Mouse (Mus musculus) fibroblast of lung, adult 2 months (primary cell): ENCODE data around the gene Atp6v1e2.

ENCODE experiments used
- DNase-seq: peaks from one replicate; pipeline ENCODE4 v3.0.0-alpha.2; 2011; ENCODE audit warnings: low read depth

The Atp6v1e2 gene

DNA sequence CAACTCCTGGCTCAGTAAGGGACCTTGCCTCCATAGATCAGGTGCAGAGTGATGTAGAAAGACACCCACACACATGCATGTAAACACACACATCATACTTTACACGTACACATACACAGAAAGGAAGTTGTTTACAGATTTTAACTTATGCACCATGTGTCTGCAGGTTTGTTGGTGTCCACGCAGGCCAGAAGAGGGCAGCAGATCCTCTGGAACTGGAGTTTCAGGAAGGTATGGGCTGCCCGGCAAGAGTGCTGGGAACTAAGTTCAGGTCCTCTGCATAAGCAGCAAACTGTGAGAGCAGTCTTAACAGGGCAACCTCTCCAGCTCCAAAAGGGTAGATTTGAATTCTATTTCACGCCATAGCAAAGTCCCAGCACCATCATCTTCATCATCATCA lies 32.2 kb downstream of the Atp6v1e2 start:
- DNase-seq: no peak

DNA sequence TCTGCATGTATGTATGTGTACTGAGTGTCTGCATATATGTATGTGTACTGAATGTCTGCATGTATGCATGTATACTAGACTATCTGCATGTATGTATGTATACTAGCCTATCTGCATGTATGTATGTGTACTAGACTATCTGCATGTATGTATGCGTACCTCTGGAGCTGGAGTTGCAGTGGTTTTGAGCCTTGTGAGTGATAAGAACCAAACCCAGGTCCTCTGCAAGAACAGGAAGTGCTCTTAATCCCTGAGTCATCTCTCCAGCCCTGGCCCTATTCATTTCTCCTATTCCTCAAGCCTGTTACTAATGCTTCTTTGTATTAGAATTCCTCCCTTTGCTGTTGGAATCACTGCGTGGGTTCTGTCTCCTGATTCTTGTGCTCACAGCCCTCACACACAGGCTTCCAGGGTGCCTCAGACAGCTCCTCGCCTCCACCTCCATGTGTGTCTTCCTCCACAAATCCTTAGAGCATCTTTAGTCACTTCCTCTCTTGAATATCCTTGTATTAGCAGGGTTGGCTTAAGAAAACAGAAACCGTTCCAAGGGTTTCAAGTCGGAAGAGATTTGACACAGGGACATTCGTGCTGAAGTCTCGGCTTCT lies 34.6 kb downstream of the Atp6v1e2 start:
- DNase-seq: no peak

DNA sequence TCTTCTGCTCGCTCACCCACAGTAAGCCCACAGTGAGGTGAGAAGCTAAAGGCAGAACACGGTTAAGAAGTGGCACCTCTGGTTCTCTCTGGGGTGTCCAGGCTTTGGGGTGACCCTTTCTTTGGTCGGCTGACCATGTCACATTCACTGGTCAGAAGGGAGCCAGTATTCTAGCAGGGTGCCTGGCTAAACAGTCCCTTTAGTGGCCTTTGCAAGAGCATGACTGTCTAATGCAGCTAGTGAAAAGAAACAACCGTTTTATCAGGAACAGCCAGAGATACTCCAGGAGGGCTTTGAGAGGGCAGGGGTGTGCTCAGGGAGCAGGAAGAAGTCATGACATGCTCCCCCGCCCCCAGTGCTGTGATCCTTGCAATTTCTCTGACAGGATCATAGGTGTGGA lies 36.4 kb downstream of the Atp6v1e2 start:
- DNase-seq: no peak

DNA sequence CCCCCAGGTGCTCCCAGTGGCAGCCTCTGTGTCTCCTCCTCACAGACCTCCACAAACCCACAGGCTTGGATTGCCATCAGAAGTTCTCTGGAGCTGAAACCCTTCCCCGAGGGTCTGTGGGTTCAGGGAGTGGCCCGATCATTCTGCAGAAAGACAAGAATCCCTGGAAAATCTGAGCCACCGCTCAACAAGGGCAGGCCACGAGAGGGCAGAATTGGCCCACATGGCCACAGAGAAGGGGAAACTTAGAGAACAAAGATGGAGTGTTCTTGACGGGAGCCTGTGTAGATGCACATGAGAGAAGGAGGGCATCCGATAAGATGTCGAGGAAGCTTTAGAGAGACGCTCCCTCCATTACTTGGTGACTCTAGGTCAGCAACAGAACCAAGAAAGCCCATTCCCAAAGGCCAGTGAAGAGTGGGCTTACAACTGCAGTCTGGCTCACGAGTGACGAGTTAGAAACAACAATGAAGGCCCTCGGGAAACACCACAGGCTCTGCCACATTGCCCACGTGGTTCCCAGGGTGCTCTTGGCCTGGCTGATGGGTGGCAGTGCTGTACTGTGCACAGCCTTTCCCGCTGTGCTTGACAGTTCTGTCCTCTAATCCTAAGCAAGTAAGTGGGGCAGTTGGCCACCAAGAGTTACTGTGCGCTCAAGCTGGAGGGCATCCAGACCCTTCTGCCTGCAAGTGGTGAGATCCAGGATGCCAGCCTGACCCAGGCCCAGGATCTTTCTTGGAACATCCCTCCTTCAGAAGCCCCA lies 37.8 kb downstream of the Atp6v1e2 start:
- peak; percentile 36 for DNase-seq

DNA sequence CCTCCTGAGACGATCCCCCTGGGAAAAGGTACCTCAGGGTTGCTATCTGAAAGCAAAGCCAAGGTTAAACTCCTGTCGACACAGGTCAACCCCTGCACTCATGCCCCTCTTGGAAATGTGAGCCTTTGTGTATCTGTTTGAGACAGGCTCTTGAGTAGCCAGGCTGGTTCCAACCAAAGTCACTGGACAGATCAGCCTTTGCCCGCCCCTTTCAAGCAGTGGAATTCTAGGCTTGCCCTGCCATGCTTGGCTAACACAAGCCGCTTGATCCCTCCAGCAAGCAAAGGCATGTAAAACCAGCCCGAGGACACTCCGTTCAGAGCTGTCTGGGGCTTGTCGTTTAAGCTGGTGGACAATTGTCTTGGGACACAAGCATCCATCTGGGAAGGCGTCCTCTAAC lies 39.4 kb downstream of the Atp6v1e2 start:
- no peak for DNase-seq

DNA sequence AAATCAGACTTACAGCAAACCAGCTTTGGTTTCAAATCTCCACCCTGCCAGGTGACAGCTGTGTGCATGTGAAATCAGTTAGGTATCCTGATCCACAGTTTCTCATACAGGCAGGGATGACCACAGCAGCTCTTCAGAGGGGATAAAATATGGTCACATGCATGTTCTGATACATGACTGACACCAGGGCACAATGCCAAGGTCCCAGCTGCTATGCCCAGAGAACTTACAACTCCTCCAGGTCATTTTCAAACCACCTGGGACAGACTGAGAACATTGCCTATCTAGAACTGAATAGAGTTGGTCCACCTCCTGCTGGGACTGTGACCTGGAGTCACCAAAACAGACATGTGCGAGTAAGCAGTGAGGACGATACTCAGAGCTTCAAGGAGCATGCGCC lies 40.6 kb downstream of the Atp6v1e2 start:
- DNase-seq: no peak

DNA sequence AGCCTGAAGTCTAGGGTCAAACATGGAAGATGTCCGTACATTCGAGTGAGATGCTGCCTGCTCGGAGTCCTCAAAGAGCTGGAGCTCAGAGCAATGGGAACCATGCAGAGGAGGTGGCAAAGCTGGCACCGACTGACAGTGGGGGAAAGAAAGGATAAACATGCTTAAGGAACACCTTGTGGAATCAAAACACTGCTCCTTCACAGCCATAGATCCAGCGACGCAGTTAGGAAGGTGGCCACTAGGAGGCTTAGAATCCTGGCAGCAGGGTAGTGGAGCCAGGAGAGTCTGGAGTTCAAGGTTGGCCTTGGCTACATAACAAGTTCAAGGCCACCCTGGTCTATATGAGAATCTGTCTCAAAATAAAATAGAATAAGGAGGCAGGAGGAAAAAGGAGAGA lies 41.1 kb downstream of the Atp6v1e2 start:
- no peak for DNase-seq

DNA sequence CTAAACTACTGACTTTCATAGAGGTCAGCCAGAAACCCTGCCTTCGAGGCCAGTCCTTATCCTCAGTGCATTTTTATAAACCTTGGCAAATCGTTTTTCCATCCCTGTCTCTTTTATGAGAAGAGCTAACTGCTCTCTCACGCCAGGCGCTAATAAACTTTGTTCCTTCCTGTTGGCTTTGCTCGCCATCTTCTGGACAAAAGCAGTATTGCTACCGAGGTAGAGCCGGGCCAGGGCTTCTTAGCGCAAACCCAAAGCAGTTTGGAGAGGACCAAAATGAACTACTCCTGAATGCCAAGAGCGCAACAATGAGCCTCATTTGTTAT lies 41.6 kb downstream of the Atp6v1e2 start:
- DNase-seq: peak; percentile 64

DNA sequence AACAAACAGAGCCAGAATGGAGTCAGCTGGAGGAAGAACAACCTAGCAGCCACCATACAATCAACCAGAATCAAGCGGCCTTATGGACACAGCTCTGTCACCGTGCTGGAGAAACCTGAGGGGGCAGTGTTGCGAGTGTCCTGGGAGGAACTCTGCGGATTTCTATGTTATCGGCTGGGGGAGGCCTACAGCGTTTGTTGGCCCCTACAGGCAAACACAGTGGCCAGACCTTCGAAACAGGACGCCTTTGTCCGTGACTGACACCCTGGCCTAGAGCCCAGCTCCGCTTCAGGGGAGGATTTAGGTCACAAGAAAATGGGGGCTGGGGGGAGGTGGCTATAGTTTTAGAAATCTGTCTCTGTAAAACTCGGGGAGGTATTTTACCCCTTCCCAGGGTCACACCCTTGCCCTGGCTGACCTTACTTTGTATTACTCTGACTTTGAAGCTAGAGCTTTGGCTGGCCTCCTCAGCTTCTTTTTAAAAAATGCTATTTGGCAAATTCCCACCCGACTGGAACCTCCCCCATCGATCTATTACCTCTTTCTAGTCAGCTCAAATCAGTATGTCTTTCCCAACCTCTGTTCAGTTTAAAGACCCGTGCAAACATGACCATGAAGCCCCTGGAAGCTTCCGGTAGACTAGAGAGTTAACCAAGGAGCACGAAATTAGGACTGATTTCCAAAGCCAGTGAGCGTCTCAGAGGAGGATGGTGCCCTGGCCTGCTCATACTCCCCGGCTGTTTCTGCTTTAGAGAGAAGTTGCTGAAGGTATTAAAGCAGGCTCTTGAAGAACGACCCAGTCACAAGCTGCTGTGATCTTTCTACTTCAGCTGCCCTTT lies 42.2 kb downstream of the Atp6v1e2 start:
- peak; percentile 57 for DNase-seq

DNA sequence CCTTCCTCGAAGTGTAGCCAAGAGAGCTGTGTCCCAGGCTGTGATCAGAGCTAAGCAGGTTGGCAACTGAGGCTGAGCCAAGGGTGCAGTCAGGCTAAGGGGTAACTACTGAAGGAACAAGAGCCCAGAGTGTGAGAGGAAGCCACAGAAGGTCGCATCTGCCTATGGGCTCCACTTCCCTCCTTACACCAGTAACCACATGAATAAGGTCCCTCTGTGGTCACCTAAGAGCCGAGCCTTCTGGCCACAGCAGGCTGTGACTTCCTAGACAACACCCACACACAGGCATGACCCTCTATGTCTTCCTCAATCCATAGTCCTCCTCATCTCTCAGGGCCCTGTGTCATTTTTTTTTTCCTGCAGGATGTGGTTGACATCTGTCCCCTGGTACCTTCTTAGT lies 43.5 kb downstream of the Atp6v1e2 start:
- DNase-seq: no peak

DNA sequence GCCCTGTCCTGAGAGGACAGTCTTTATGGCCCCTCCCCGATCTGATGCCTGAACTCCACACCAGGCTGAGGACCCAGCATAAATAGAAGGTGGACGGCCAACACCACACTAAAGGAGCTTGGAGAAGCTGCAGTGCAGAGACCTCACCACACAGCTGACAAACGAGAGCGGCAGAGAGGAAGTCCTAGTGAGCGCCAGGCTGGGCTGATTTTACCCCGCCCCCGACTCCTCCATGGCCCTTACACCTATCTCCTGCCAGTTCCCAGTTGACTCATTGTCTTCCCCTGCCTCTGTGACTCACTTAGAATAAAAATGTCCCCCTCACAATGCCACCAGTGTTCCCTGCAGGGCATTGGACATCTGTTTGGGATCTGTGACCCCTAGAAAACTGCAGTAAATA lies 44.1 kb downstream of the Atp6v1e2 start:
- no peak for DNase-seq

DNA sequence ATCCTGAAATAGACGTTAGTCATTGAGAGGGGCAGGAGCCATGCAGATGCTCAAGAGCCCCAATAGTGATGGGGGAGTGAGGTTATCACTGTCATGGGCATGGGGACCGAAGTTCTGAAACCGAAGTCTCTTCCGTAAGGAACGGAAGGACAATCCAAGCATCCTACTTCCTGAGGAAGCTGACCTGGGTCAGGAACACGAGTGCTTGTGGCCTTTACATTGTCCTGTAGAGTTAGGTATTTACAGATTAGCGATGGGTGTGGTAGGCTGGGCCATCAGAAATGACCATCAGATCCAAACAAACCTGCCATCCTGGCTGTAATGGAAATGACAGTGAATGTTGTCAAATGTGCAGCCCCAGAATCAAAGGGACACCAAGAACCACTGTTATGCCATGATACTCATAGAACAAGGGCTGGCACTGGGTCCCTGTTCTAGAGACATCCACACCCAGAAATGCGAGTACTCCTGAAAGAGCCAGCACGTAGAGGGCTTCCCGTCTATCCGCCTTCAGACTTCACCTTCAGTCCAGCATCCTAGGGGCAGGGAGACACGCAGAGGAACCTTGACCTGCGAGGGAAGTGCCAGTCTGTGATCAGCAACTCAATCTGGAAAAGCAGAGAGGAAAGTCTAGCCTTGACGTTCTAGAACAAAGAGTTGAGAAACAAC lies 45.2 kb downstream of the Atp6v1e2 start:
- no peak for DNase-seq

DNA sequence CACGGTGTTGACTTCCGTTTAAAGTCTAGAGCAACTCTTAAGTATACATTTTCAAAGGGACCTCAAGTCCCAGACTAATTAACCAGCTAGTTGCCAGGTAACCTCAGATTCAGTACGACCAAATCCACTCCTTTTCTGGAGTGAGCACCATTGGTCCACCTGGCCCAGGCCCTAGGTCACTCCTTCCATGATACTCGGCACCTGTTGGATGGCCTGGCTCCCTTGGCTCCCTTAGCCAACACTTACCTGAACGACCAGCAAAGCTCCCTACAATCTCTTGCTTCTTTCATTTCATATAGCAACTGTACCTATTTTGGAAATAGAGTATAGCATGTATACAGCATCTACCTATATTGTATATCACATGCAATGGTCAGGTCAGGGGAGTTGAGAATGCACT lies 47.1 kb downstream of the Atp6v1e2 start:
- no peak for DNase-seq

DNA sequence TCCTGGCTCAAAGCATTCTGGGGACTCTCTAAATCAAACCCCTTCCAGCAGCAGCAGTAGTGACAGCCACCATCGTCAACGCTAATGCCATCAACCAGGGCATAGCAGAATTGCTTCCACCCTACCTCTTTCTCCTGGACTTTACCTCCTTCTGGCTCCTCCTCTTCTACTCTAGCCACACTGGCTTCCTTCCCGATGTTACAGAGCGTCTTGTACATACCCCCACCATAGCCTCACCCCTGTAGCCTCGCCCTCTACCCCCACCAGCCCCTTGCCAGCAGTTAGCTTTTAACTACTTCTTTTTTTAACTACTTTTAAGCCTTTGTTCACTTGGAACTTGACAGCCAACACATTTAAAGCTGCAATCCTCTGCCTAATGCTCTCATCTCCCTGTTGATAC lies 47.9 kb downstream of the Atp6v1e2 start:
- no peak for DNase-seq

DNA sequence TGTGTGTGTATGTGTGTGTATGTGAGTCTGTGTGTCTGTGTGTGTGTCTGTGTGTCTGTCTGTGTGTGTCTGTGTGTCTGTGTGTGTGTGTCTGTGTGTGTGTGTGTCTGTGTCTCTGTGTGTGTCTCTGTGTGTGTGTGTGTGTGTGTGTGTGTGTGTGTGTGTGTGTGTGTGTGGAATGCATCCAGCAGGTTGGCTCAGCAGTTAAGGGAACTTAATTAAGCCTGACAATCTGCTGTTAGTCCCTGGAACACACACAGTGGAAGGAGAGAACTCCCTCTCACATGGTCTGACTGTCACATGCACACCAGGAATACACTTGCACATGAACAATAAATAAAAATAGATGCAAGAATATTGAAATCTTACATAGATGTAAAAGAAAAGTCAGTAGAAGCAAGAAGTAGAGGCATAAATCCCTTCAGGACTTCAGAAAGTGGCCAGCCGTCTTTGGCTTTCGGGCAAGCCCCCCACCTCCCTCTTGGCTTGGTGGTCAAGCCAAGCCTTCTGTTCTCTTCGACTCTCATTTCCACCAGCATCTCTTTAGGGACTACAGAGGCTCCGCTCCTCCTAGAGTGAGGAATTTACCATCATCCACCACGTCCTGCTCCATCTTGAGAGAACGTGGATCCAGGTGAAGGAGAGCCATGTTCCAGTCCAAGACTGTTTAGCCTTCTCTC lies 50.1 kb downstream of the Atp6v1e2 start:
- no peak for DNase-seq

DNA sequence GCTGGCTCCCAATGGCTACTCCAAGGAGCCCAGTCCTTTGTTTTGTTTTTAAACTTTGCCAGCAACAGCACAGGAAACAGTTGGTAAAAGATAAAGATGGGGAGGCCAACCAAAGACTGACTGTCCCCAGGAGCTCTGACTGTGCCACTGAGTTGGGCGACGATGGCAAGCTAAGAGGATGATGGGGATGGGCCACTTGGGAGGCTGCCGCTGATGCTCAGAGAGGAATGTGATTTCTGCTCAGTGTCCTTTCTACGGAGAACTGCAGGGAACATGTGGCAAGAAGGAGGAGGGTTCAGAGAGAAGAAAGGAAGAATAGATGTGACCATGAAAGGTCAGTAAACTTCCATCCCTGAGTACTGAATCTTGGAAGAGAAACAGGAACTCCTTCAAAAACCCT lies 52.5 kb downstream of the Atp6v1e2 start:
- no peak for DNase-seq
